Mouse (Mus musculus) liver, embryonic 13.5 days (tissue): ENCODE measurements around the gene Larp4b. TPM values are rescaled to one million over a fixed set of nuclear protein-coding genes. Genes with fewer than 3 reads are reported as not detected.

Experiments
- ATAC-seq: fragments of 200-750 bp; cut with Nextera tagmentation; 2 replicates; pipeline ENCODE4 v1.8.0; 2017; ENCODE audit warnings: low read depth, mild to moderate bottlenecking, moderate number of reproducible peaks, moderate library complexity
- DNase-seq: peaks from one replicate; pipeline ENCODE4 v3.0.0; 2022
- H3K27ac ChIP-seq: fragments of 300-500 bp; sonication (generic); 2 replicates; pipeline ENCODE4 v1.5.1; 2015; ENCODE audit warnings: moderate library complexity, mild to moderate bottlenecking, inconsistent platforms
- H3K27me3 ChIP-seq: fragments of 300-500 bp; sonication (generic); 2 replicates; pipeline ENCODE4 v1.6.1; 2015; ENCODE audit warnings: mild to moderate bottlenecking, inconsistent platforms
- H3K36me3 ChIP-seq: fragments of 300-500 bp; sonication (generic); 2 replicates; pipeline ENCODE4 v1.6.1; 2015; ENCODE audit warnings: mild to moderate bottlenecking, inconsistent platforms
- H3K4me1 ChIP-seq: fragments of 300-500 bp; sonication (generic); replicated peaks from 2 replicates; pipeline ENCODE4 v1.6.1; 2015; ENCODE audit warnings: inconsistent platforms
- H3K4me2 ChIP-seq: fragments of 300-500 bp; sonication (generic); 2 replicates; pipeline ENCODE4 v1.6.1; 2015; ENCODE audit warnings: inconsistent platforms, mild to moderate bottlenecking, moderate library complexity
- H3K4me3 ChIP-seq: fragments of 300-500 bp; sonication (generic); replicated peaks from 2 replicates; pipeline ENCODE4 v1.5.1; 2015; ENCODE audit warnings: mild to moderate bottlenecking, inconsistent platforms
- H3K9ac ChIP-seq: fragments of 300-500 bp; sonication (generic); 2 replicates; pipeline ENCODE4 v1.6.1; 2015; ENCODE audit warnings: mild to moderate bottlenecking, inconsistent platforms
- H3K9me3 ChIP-seq: fragments of 300-500 bp; sonication (generic); replicated peaks from 2 replicates; pipeline ENCODE4 v1.6.1; 2016; ENCODE audit warnings: inconsistent platforms
- WGBS: fragments of 180-500 bp; shearing (Covaris S2); methylation state at CpG from one replicate; pipeline ENCODE4 v1.1.7; 2015; ENCODE audit not compliant: insufficient replicate concordance; 5-methylcytosine and 5-hydroxymethylcytosine counted together
- polyA plus RNA-seq: library from polyadenylated mRNA; unstranded; fragments of >200 nt; fragmentation: Nextera tagmentation; extraction: Ambion mirVana; gene quantifications from 2 replicates; pipeline ENCODE4 v1.2.1, GENCODE M21; 2015

Larp4b gene
- polyA plus RNA-seq, 1 experiment from 2014 or later, result 23.7 TPM

GRCm38 (mm10) chr13:9127715-9128114, 34.0 kb downstream of the Larp4b start:
- H3K4me2 ChIP-seq, result no peak overlapping the region
- no peak overlapping the region; the same call in 1 of the 2 replicates for H3K27ac ChIP-seq
- DNase-seq, result no peak
- no peak for ATAC-seq
- H3K9me3 ChIP-seq, result no peaks in the 10 kb centered on the region
- 79% methylated on average over 4 of the region's 4 CpGs for WGBS
- H3K27me3 ChIP-seq, result no peaks in the 10 kb centered on the region
- H3K36me3 ChIP-seq, result peaks cover 88% of the 10 kb centered on the region
- H3K9ac ChIP-seq, result no peak overlapping the region
- peaks cover 36% of the 10 kb centered on the region; the same call in 1 of the 2 replicates for H3K4me1 ChIP-seq
- H3K4me3 ChIP-seq, result no peak overlapping the region

- no peak overlapping the region for H3K4me3 ChIP-seq
- H3K36me3 ChIP-seq, result peaks cover 88% of the 10 kb centered on the region
- DNase-seq, result no peak
- no peaks in the 10 kb centered on the region for H3K9me3 ChIP-seq
- peaks cover 36% of the 10 kb centered on the region; the same call in 1 of the 2 replicates for H3K4me1 ChIP-seq
- no peaks in the 10 kb centered on the region for H3K27me3 ChIP-seq
- H3K27ac ChIP-seq, result no peak overlapping the region; the same call in 1 of the 2 replicates
- no peak overlapping the region for H3K9ac ChIP-seq
- peak; percentile 43; the same call in 1 of the 2 replicates for ATAC-seq
- 81% methylated on average over 6 of the region's 6 CpGs for WGBS
- no peak overlapping the region for H3K4me2 ChIP-seq
Observed at GRCm38 (mm10) chr13:9128707-9129314, 35.1 kb downstream of the Larp4b start.

- 78% methylated on average over 2 of the region's 2 CpGs for WGBS
- H3K36me3 ChIP-seq, result peaks cover 76% of the 10 kb centered on the region
Observed at GRCm38 (mm10) chr13:9134421-9134820, 40.7 kb downstream of the Larp4b start.

GRCm38 (mm10) chr13:9136088-9136487, 42.4 kb downstream of the Larp4b start:
- H3K9ac ChIP-seq, result no peak overlapping the region
- ATAC-seq (no peak), DNase-seq (no peak)
- no peak overlapping the region for H3K4me3 ChIP-seq
- H3K4me1 ChIP-seq, result no peaks in the 10 kb centered on the region
- peaks cover 76% of the 10 kb centered on the region for H3K36me3 ChIP-seq
- no peaks in the 10 kb centered on the region for H3K9me3 ChIP-seq
- H3K4me2 ChIP-seq, result no peak overlapping the region
- 84% methylated on average over 6 of the region's 6 CpGs for WGBS
- no peaks in the 10 kb centered on the region for H3K27me3 ChIP-seq
- H3K27ac ChIP-seq, result no peak overlapping the region

More at GRCm38 (mm10) chr13:9134421-9134820, 40.7 kb downstream of the Larp4b start:
- Histone ChIP-seq H3K27me3 (no peaks in the 10 kb centered on the region), H3K4me1 (peaks cover 16% of the 10 kb centered on the region; the same call in 1 of the 2 replicates), H3K4me2 (no peak overlapping the region), H3K27ac (no peak overlapping the region), H3K9ac (no peak overlapping the region), H3K4me3 (no peak overlapping the region), H3K9me3 (no peaks in the 10 kb centered on the region)
- ATAC-seq (no peak), DNase-seq (no peak)

- no peaks in the 10 kb centered on the region for H3K9me3 ChIP-seq
- no peak overlapping the region for H3K4me3 ChIP-seq
- H3K27me3 ChIP-seq, result no peaks in the 10 kb centered on the region
- peaks cover 77% of the 10 kb centered on the region for H3K36me3 ChIP-seq
- no peak overlapping the region for H3K4me2 ChIP-seq
- 78% methylated on average over 4 of the region's 4 CpGs for WGBS
- no peak for DNase-seq
- no peaks in the 10 kb centered on the region for H3K4me1 ChIP-seq
- no peak for ATAC-seq
- no peak overlapping the region for H3K9ac ChIP-seq
- no peak overlapping the region for H3K27ac ChIP-seq
Observed at GRCm38 (mm10) chr13:9136733-9137132, 43.1 kb downstream of the Larp4b start.

- Histone ChIP-seq H3K27ac (peak overlapping the region; percentile 5; the same call in 1 of the 2 replicates), H3K4me1 (no peaks in the 10 kb centered on the region), H3K36me3 (peaks cover 87% of the 10 kb centered on the region), H3K9ac (no peak overlapping the region), H3K9me3 (no peaks in the 10 kb centered on the region), H3K4me3 (no peak overlapping the region), H3K27me3 (no peaks in the 10 kb centered on the region), H3K4me2 (no peak overlapping the region)
- WGBS, result 47% methylated on average over 6 of the region's 6 CpGs
- ATAC-seq (no peak), DNase-seq (no peak)
Observed at GRCm38 (mm10) chr13:9139466-9139991, 45.8 kb downstream of the Larp4b start.

GRCm38 (mm10) chr13:9140204-9140603, 46.5 kb downstream of the Larp4b start:
- no peaks in the 10 kb centered on the region for H3K27me3 ChIP-seq
- no peak for ATAC-seq
- no peaks in the 10 kb centered on the region for H3K9me3 ChIP-seq
- H3K4me3 ChIP-seq, result no peak overlapping the region
- H3K36me3 ChIP-seq, result peaks cover 89% of the 10 kb centered on the region
- WGBS, result 83% methylated on average over 10 of the region's 10 CpGs
- H3K27ac ChIP-seq, result no peak overlapping the region
- H3K9ac ChIP-seq, result no peak overlapping the region
- H3K4me2 ChIP-seq, result no peak overlapping the region
- no peak for DNase-seq
- H3K4me1 ChIP-seq, result no peaks in the 10 kb centered on the region

GRCm38 (mm10) chr13:9142371-9142770, 48.7 kb downstream of the Larp4b start:
- Histone ChIP-seq H3K4me3 (no peak overlapping the region), H3K36me3 (peaks cover 89% of the 10 kb centered on the region)

GRCm38 (mm10) chr13:9148830-9149229, 55.1 kb downstream of the Larp4b start:
- H3K27ac ChIP-seq, result no peak overlapping the region
- no peaks in the 10 kb centered on the region for H3K27me3 ChIP-seq
- no peak overlapping the region for H3K4me3 ChIP-seq
- H3K4me1 ChIP-seq, result no peaks in the 10 kb centered on the region
- WGBS, result 93% methylated on average over 2 of the region's 2 CpGs
- H3K9me3 ChIP-seq, result no peaks in the 10 kb centered on the region
- no peak for ATAC-seq
- H3K9ac ChIP-seq, result no peak overlapping the region
- no peak overlapping the region for H3K4me2 ChIP-seq
- peaks cover 86% of the 10 kb centered on the region for H3K36me3 ChIP-seq
- no peak for DNase-seq

More at GRCm38 (mm10) chr13:9142371-9142770, 48.7 kb downstream of the Larp4b start:
- Histone ChIP-seq H3K9ac (no peak overlapping the region), H3K4me1 (no peaks in the 10 kb centered on the region), H3K27ac (no peak overlapping the region), H3K27me3 (no peaks in the 10 kb centered on the region), H3K9me3 (no peaks in the 10 kb centered on the region), H3K4me2 (no peak overlapping the region)
- WGBS, result 82% methylated on average over 2 of the region's 2 CpGs
- no peak for DNase-seq
- ATAC-seq, result no peak

- Histone ChIP-seq H3K9ac (no peak overlapping the region), H3K4me1 (no peaks in the 10 kb centered on the region), H3K27me3 (no peaks in the 10 kb centered on the region), H3K36me3 (peaks cover 86% of the 10 kb centered on the region), H3K9me3 (no peaks in the 10 kb centered on the region), H3K4me2 (no peak overlapping the region), H3K27ac (no peak overlapping the region; the same call in 1 of the 2 replicates), H3K4me3 (no peak overlapping the region)
- 72% methylated on average over 7 of the region's 7 CpGs for WGBS
- no peak for ATAC-seq
- no peak for DNase-seq
Observed at GRCm38 (mm10) chr13:9149473-9150217, 56.0 kb downstream of the Larp4b start.

- H3K9ac ChIP-seq, result no peak overlapping the region
- H3K4me2 ChIP-seq, result no peak overlapping the region
- H3K4me1 ChIP-seq, result no peaks in the 10 kb centered on the region
- H3K9me3 ChIP-seq, result no peaks in the 10 kb centered on the region
- 85% methylated on average over 6 of the region's 6 CpGs for WGBS
- ATAC-seq (no peak), DNase-seq (no peak)
- H3K27me3 ChIP-seq, result no peaks in the 10 kb centered on the region
- H3K4me3 ChIP-seq, result no peak overlapping the region
- H3K36me3 ChIP-seq, result peaks cover 84% of the 10 kb centered on the region
- H3K27ac ChIP-seq, result no peak overlapping the region
Observed at GRCm38 (mm10) chr13:9151100-9151499, 57.4 kb downstream of the Larp4b start.
